Mouse (Mus musculus): ENCODE measurements around the gene Tjp1.

DNA sequence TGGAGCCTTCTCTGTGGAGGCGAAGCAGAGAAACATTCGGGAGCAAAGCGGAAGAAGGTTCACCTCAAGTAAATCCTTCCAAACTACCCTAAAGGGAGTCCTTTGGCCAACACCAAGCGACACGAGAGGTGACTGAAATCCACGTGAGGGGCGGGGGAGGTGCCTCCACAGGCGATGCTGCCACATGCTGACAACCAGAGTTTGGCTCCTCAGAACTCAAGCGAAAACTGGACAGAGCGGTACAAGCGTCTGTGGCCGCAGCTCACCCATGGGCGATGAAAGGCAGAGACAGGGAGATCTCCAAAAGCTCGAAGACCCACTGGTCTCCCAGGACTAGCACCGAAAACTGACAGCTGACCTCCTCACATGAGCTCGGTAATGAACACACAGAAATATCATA, 244.7 kb downstream of the Tjp1 start:
- TF ChIP-seq CTCF (IDR thresholded peaks at IDR 0.05; ENCODE audit: extremely low read depth, insufficient read depth, insufficient read length, insufficient replicate concordance) (no peak), POLR2A (IDR thresholded peaks at IDR 0.05; ENCODE audit: low read depth, low read length) (no peak)
